Mouse (Mus musculus) T-cell, adult 2 months (primary cell): ENCODE data around the gene Kank2.

Source experiments
- DNase-seq: peaks from one replicate; pipeline ENCODE4 v3.0.0; 2022; ENCODE audit warnings: low spot score

Gene Kank2

GRCm38 (mm10) chr9:21717015-21717414, 81.5 kb downstream of the Kank2 start:
- DNase-seq = no peak
